Mouse (Mus musculus) CH12.LX (cell line): Measurements from ENCODE around the gene Thrb. TPM values are rescaled to one million over a fixed set of nuclear protein-coding genes. Genes with fewer than 3 reads are reported as not detected.

Experiments
- DNase-seq: peaks from one replicate; pipeline ENCODE4 v3.0.0-alpha.2; 2013; ENCODE audit errors: extremely low read depth
- H3K27ac ChIP-seq: 2 replicates; pipeline ENCODE4 v1.5.1; 2012; ENCODE audit warnings: low read depth, mild to moderate bottlenecking, control low read depth, moderate library complexity; ENCODE audit not compliant: insufficient read depth
- H3K27me3 ChIP-seq: replicated peaks from 2 replicates; pipeline ENCODE3; 2012; ENCODE audit warnings: inconsistent platforms
- H3K36me3 ChIP-seq, 2 experiments: replicated peaks in 1 of 2; 2 replicates each; pipeline versions ENCODE3 to v1.6.1; 2012; ENCODE audit warnings: inconsistent platforms in 1 of 2, low read length in 1 of 2, mild to moderate bottlenecking in 1 of 2, mixed read lengths in 1 of 2, moderate library complexity in 1 of 2; ENCODE audit not compliant: control insufficient read depth in 1 of 2, insufficient read depth in 1 of 2
- H3K4me1 ChIP-seq, 2 experiments: 2 replicates each; pipeline ENCODE4 v1.6.1; 2012; ENCODE audit warnings: inconsistent platforms in 1 of 2, moderate library complexity in 1 of 2; ENCODE audit not compliant: insufficient read depth in 2 of 2, control insufficient read depth in 1 of 2
- H3K4me2 ChIP-seq: 2 replicates; pipeline ENCODE4 v1.6.1; 2012; ENCODE audit warnings: low read depth, mild to moderate bottlenecking, control low read depth; ENCODE audit not compliant: poor library complexity, insufficient read depth, severe bottlenecking
- H3K4me3 ChIP-seq, 3 experiments: fragments of 150-350 bp in 1 of 3; sonication (generic) in 1 of 3; replicated peaks in 1 of 3; 2 replicates each; pipeline versions ENCODE3 to v1.5.1; 2011 to 2012; ENCODE audit warnings: low read depth in 2 of 3, low read length in 2 of 3, mild to moderate bottlenecking in 2 of 3, moderate library complexity in 2 of 3, control low read depth in 1 of 3, improper control_type of control experiment in 1 of 3, inconsistent platforms in 1 of 3, mixed read lengths in 1 of 3; ENCODE audit not compliant: poor library complexity in 1 of 3
- H3K79me2 ChIP-seq: replicated peaks from 2 replicates; pipeline ENCODE4 v1.6.1; 2012; ENCODE audit warnings: mild to moderate bottlenecking, moderate library complexity; ENCODE audit not compliant: control insufficient read depth, poor library complexity, insufficient read depth, severe bottlenecking; ENCODE audit errors: extremely low read depth
- H3K9ac ChIP-seq: 2 replicates; pipeline ENCODE4 v1.6.1; 2012; ENCODE audit warnings: low read depth, mild to moderate bottlenecking, control low read depth, moderate library complexity; ENCODE audit not compliant: insufficient read depth
- H3K9me3 ChIP-seq: replicated peaks from 2 replicates; pipeline ENCODE3; 2012; ENCODE audit warnings: low read length, inconsistent platforms, mixed read lengths
- CHD2 ChIP-seq: IDR thresholded peaks from 2 replicates; pipeline ENCODE4 v1.6.1; 2011; ENCODE audit warnings: low read length, improper control_type of control experiment
- E2F4 ChIP-seq: IDR thresholded peaks from 2 replicates; pipeline ENCODE4 v1.6.1; 2011; ENCODE audit warnings: low read depth, low read length, improper control_type of control experiment; ENCODE audit not compliant: insufficient replicate concordance
- ETS1 ChIP-seq: conservative IDR thresholded peaks from 2 replicates; pipeline ENCODE4 v1.6.1; 2012; ENCODE audit warnings: low read depth, mild to moderate bottlenecking, inconsistent platforms, low read length, improper control_type of control experiment, moderate library complexity
- GABPA ChIP-seq: IDR thresholded peaks from 2 replicates; pipeline ENCODE4 v1.6.1; 2012; ENCODE audit warnings: low read depth, low read length, improper control_type of control experiment, inconsistent platforms; ENCODE audit not compliant: insufficient replicate concordance
- HCFC1 ChIP-seq: IDR thresholded peaks from 2 replicates; pipeline ENCODE4 v1.6.1; 2012; ENCODE audit warnings: low read depth, mild to moderate bottlenecking, inconsistent platforms, low read length, improper control_type of control experiment
- IRF4 ChIP-seq: IDR thresholded peaks from 2 replicates; pipeline ENCODE4 v1.6.1; 2014; ENCODE audit warnings: low read depth, mild to moderate bottlenecking, inconsistent platforms, low read length, improper control_type of control experiment
- JUN ChIP-seq: IDR thresholded peaks from 2 replicates; pipeline ENCODE4 v1.6.1; 2011; ENCODE audit warnings: low read depth, mild to moderate bottlenecking, low read length, improper control_type of control experiment, moderate library complexity; ENCODE audit not compliant: insufficient read depth
- MAX ChIP-seq: IDR thresholded peaks from 2 replicates; pipeline ENCODE4 v1.6.1; 2011; ENCODE audit warnings: low read length, improper control_type of control experiment
- MXI1 ChIP-seq: IDR thresholded peaks from 2 replicates; pipeline ENCODE4 v1.6.1; 2011; ENCODE audit warnings: mild to moderate bottlenecking, low read depth, low read length, improper control_type of control experiment
- NELFE ChIP-seq: IDR thresholded peaks from 2 replicates; pipeline ENCODE4 v1.6.1; 2011; ENCODE audit warnings: low read depth, low read length, improper control_type of control experiment
- RAD21 ChIP-seq: IDR thresholded peaks from 2 replicates; pipeline ENCODE4 v1.6.1; 2011; ENCODE audit warnings: low read depth, mild to moderate bottlenecking, low read length, improper control_type of control experiment, moderate library complexity
- TBP ChIP-seq: conservative IDR thresholded peaks from 2 replicates; pipeline ENCODE4 v1.6.1; 2011; ENCODE audit warnings: low read depth, low read length, improper control_type of control experiment
- TCF12 ChIP-seq: IDR thresholded peaks from 2 replicates; pipeline ENCODE4 v1.6.1; 2014; ENCODE audit warnings: low read depth, mild to moderate bottlenecking, inconsistent platforms, low read length, improper control_type of control experiment
- USF1 ChIP-seq: IDR thresholded peaks from 2 replicates; pipeline ENCODE4 v1.6.1; 2014; ENCODE audit warnings: low read depth, mild to moderate bottlenecking, inconsistent platforms, low read length, improper control_type of control experiment
- USF2 ChIP-seq: conservative IDR thresholded peaks from 2 replicates; pipeline ENCODE4 v1.6.1; 2011; ENCODE audit warnings: low read depth, low read length, improper control_type of control experiment
- ZC3H11A ChIP-seq: IDR thresholded peaks from 2 replicates; pipeline ENCODE4 v1.6.1; 2012; ENCODE audit warnings: low read depth, mild to moderate bottlenecking, inconsistent platforms, low read length, improper control_type of control experiment
- ZKSCAN1 ChIP-seq: IDR thresholded peaks from 2 replicates; pipeline ENCODE4 v1.6.1; 2012; ENCODE audit warnings: low read depth, inconsistent platforms, low read length, improper control_type of control experiment, borderline replicate concordance
- dilution Hi-C: fragments of 300-500 bp; cut with MboI; formaldehyde crosslinking; loops from 2 replicates; pipeline ENCODE4 v1.14.3; 2020; ENCODE audit warnings: low sequenced_read_pairs; ENCODE audit not compliant: extremely low pct_unique_long_range_greater_than_20kb, extremely low pct_ligation_motif_present
- in situ Hi-C: fragments of 300-500 bp; cut with MboI; formaldehyde crosslinking; loops from 3 replicates; pipeline ENCODE4 v1.14.3; 2019; ENCODE audit warnings: low sequenced_read_pairs, low pct_ligation_motif_present, low pct_unique_long_range_greater_than_20kb, mixed read lengths
- polyA plus RNA-seq: library from polyadenylated mRNA; unstranded; fragments of >175 nt; gene quantifications from 2 replicates; pipeline ENCODE4 v1.2.1, GENCODE M21; 2012; ENCODE audit warnings: low read depth; ENCODE audit not compliant: insufficient read length
- total RNA-seq, 2 experiments: library from RNA; depleted of rRNA; stranded (reverse); fragments of 300-350 nt in 1 of 2; fragments of >200 nt in 1 of 2; gene quantifications; 2 replicates each; pipeline ENCODE4 v1.2.3; 2012 to 2014

Gene Thrb
- total and polyA plus RNA-seq, 3 experiments = 0.56 to 1.6 (median 0.60) TPM

- H3K27ac ChIP-seq = no peak overlapping the region
- DNase-seq = no peak
- H3K9ac ChIP-seq = no peak overlapping the region
- H3K4me3 ChIP-seq = no peak overlapping the region
- no peaks in the 10 kb centered on the region for H3K9me3 ChIP-seq
- no peaks in the 10 kb centered on the region for H3K79me2 ChIP-seq
- dilution Hi-C loops = no loop called here
- H3K27me3 ChIP-seq = no peaks in the 10 kb centered on the region
- no peaks in the 10 kb centered on the region for H3K36me3 ChIP-seq
- no peak for TF ChIP-seq JUN
- no peak for TF ChIP-seq ZKSCAN1
- H3K4me1 ChIP-seq = peaks cover 0 to 2% of the 10 kb centered on the region in 2 experiments; a peak in 1 of 4 replicates
- in situ Hi-C loops = no loop called here
- no peak overlapping the region for H3K4me2 ChIP-seq
Observed at GRCm38 (mm10) chr14:17697920-17698632, 38.0 kb downstream of the Thrb start.

- no peak for TF ChIP-seq MXI1
- TF ChIP-seq IRF4 = no peak
- no peak for TF ChIP-seq ZC3H11A
- no peak for TF ChIP-seq USF2
- no peak for TF ChIP-seq GABPA
- no peak for TF ChIP-seq HCFC1
- TF ChIP-seq CHD2 = no peak
- TF ChIP-seq TCF12 = no peak
- no peak for TF ChIP-seq NELFE
- TF ChIP-seq USF1 = no peak
- no peak for TF ChIP-seq E2F4
- no peak for TF ChIP-seq RAD21
- no peak for TF ChIP-seq TBP
- no peak for TF ChIP-seq JUN
- TF ChIP-seq MAX = no peak
- no peak for TF ChIP-seq ETS1
- Histone ChIP-seq H3K9ac (no peak overlapping the region), H3K27ac (no peak overlapping the region), H3K4me1 (peaks cover 0 to 2% of the 10 kb centered on the region in 2 experiments; a peak in 1 of 4 replicates), H3K9me3 (no peaks in the 10 kb centered on the region), H3K4me3 (no peak overlapping the region), H3K27me3 (no peaks in the 10 kb centered on the region), H3K36me3 (no peaks in the 10 kb centered on the region), H3K4me2 (no peak overlapping the region), H3K79me2 (no peaks in the 10 kb centered on the region)
- dilution Hi-C loops = no loop called here
- in situ Hi-C loops = no loop called here
- DNase-seq = no peak
Observed at GRCm38 (mm10) chr14:17700228-17700627, 40.2 kb downstream of the Thrb start.
